Mouse (Mus musculus) left cerebral cortex, postnatal 14 days (tissue): ENCODE data around the gene Rap1b. TPM values are rescaled to one million over a fixed set of nuclear protein-coding genes. Genes with fewer than 3 reads are reported as not detected.

ENCODE experiments used
- DNase-seq, 2 experiments: peaks; one replicate each; pipeline ENCODE4 v3.0.0; 2021 to 2022; ENCODE audit warnings: low spot score in 2 of 2, mixed read lengths in 1 of 2
- intact Hi-C: fragments of 180-260 bp; cut with DNase I; formaldehyde crosslinking; loops from one replicate; pipeline ENCODE4 v1.15.1; 2025
- total RNA-seq, 2 experiments: library from RNA; stranded (reverse); gene quantifications; 2 replicates each; pipeline ENCODE4 v1.2.3; 2021

Rap1b gene
- total RNA-seq, 2 experiments from 2014 or later = 76.6 to 76.7 TPM

GRCm38 (mm10) chr10:117860958-117861357 is 15.1 kb upstream of the Rap1b start:
- intact Hi-C loops = no loop called here
- DNase-seq = peak in 1 of 2 experiments; percentile 16

- intact Hi-C loops = no loop called here
- no peak for DNase-seq
Measured at GRCm38 (mm10) chr10:117860361-117860760, 14.5 kb upstream of the Rap1b start.

GRCm38 (mm10) chr10:117859800-117860199 is 14.0 kb upstream of the Rap1b start:
- intact Hi-C loops = no loop called here
- DNase-seq = no peak

GRCm38 (mm10) chr10:117858241-117858640 is 12.4 kb upstream of the Rap1b start:
- intact Hi-C loops = no loop called here
- DNase-seq = no peak

- intact Hi-C loops = no loop called here
- DNase-seq = no peak
Measured at GRCm38 (mm10) chr10:117856001-117856720, 10.3 kb upstream of the Rap1b start.

- intact Hi-C loops = no loop called here
- no peak for DNase-seq
Measured at GRCm38 (mm10) chr10:117852648-117853192, 6.9 kb upstream of the Rap1b start.

GRCm38 (mm10) chr10:117848981-117849380 is 3.1 kb upstream of the Rap1b start:
- DNase-seq = no peak
- intact Hi-C loops = loop anchor here (5.0 kb wide), 1 partner anchor 258 kb away; no protein-coding TSS in a partner anchor

GRCm38 (mm10) chr10:117846796-117847195 is 961 bp upstream of the Rap1b start:
- intact Hi-C loops = loop anchor here (5.0 kb wide), 1 partner anchor 261 kb away; no protein-coding TSS in a partner anchor
- no peak for DNase-seq

GRCm38 (mm10) chr10:117846260-117846632 is 411 bp upstream of the Rap1b start:
- intact Hi-C loops = loop anchor here (5.0 kb wide), 1 partner anchor 261 kb away; no protein-coding TSS in a partner anchor
- no peak for DNase-seq

GRCm38 (mm10) chr10:117844782-117845596 is 846 bp downstream of the Rap1b start:
- intact Hi-C loops = loop anchor here (2.0 to 5.0 kb wide), 2 partner anchors 52 to 262 kb away; partner anchors contain the start of gene Nup107
- peak; percentile 43 to 61 for DNase-seq

GRCm38 (mm10) chr10:117844279-117844678 is 1.6 kb downstream of the Rap1b start:
- intact Hi-C loops = loop anchor here (2.0 kb wide), 1 partner anchor 51 kb away; the partner anchor contains the start of gene Nup107
- no peak for DNase-seq

- intact Hi-C loops = loop anchor here (2.0 kb wide), 1 partner anchor 51 kb away; the partner anchor contains the start of gene Nup107
- no peak for DNase-seq
Measured at GRCm38 (mm10) chr10:117843690-117844089, 2.1 kb downstream of the Rap1b start.

- intact Hi-C loops = no loop called here
Measured at GRCm38 (mm10) chr10:117841765-117842164, 4.1 kb downstream of the Rap1b start.

GRCm38 (mm10) chr10:117840431-117840995 is 5.3 kb downstream of the Rap1b start:
- intact Hi-C loops = no loop called here

More at GRCm38 (mm10) chr10:117841765-117842164, 4.1 kb downstream of the Rap1b start:
- DNase-seq = no peak

GRCm38 (mm10) chr10:117839737-117840136 is 6.1 kb downstream of the Rap1b start:
- DNase-seq = no peak
- intact Hi-C loops = no loop called here

More at GRCm38 (mm10) chr10:117840431-117840995, 5.3 kb downstream of the Rap1b start:
- DNase-seq = no peak

GRCm38 (mm10) chr10:117838924-117839323 is 6.9 kb downstream of the Rap1b start:
- DNase-seq = no peak
- intact Hi-C loops = no loop called here

GRCm38 (mm10) chr10:117836354-117836753 is 9.5 kb downstream of the Rap1b start:
- no peak for DNase-seq
- intact Hi-C loops = no loop called here

GRCm38 (mm10) chr10:117835453-117835852 is 10.4 kb downstream of the Rap1b start:
- no peak for DNase-seq
- intact Hi-C loops = no loop called here

- intact Hi-C loops = no loop called here
- no peak for DNase-seq
Measured at GRCm38 (mm10) chr10:117830797-117831196, 15.0 kb downstream of the Rap1b start.
